Mouse (Mus musculus) megakaryocyte, embryonic 14.5 days (primary cell): Measurements from ENCODE around the gene Msmb. TPM values are rescaled to one million over a fixed set of nuclear protein-coding genes. Genes with fewer than 3 reads are reported as not detected.

Source experiments
- H3K27me3 ChIP-seq: replicated peaks from 2 replicates; pipeline ENCODE3; 2012; ENCODE audit warnings: inconsistent platforms
- H3K36me3 ChIP-seq: replicated peaks from 2 replicates; pipeline ENCODE3; 2012; ENCODE audit warnings: low read length, inconsistent platforms, mixed read lengths
- H3K4me1 ChIP-seq: 2 replicates; pipeline ENCODE4 v1.6.1; 2012; ENCODE audit warnings: inconsistent platforms
- H3K4me3 ChIP-seq: replicated peaks from 2 replicates; pipeline ENCODE3; 2012; ENCODE audit warnings: moderate library complexity, mild to moderate bottlenecking, inconsistent platforms
- H3K9me3 ChIP-seq: 2 replicates; pipeline ENCODE4 v1.6.1; 2012; ENCODE audit warnings: inconsistent platforms
- FLI1 ChIP-seq: IDR thresholded peaks from 2 replicates; pipeline ENCODE4 v1.6.1; 2012; ENCODE audit warnings: low read length, inconsistent platforms, mixed read lengths
- GATA1 ChIP-seq: IDR thresholded peaks from 3 replicates; pipeline ENCODE4 v1.6.1; 2012; ENCODE audit warnings: mixed read lengths, low read length, inconsistent platforms, borderline replicate concordance
- polyA plus RNA-seq: library from polyadenylated mRNA; stranded (reverse); fragments of >175 nt; gene quantifications from 2 replicates; pipeline ENCODE4 v1.2.3, GENCODE M21; 2012; ENCODE audit warnings: low replicate concordance; ENCODE audit not compliant: insufficient read depth

Gene Msmb
- polyA plus RNA-seq, 1 experiment: not detected

DNA sequence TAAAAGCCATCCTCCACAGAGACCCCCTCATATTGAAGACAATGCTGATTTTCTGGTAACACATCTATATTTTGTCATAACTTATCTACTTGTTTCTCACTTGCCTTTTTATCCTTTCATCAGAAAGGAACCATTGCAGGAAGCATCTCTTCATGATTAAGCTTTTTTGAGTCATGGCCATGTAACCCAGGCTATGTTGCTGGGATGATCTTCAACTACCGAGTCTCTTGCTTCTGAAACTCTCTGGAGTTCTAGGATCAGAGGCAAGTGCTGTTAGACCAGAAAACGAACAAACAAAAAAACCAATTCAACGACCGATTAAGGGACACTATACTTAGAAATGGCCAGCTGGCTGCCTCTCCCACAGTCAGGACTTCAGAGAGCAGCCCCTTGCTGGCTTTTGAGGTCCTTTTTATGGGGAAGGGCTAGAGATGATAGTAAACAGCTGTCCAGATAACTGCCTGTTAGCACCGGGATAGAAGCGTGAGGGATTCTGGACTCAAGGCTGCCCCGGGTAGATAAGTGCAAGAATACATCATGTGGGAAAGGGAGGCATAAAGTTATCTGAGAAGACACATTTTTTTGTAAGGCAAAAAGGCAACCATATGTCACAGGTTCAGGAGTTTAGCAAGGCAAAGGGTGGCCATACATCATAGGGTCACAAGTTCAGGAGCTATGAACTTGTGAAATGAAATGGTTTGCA is 4.1 kb downstream of the Msmb start:
- Histone ChIP-seq H3K4me3 (peak overlapping the region; percentile 80), H3K9me3 (peaks cover 18% of the 10 kb centered on the region), H3K36me3 (peaks cover 14% of the 10 kb centered on the region), H3K4me1 (peaks cover 59% of the 10 kb centered on the region), H3K27me3 (no peaks in the 10 kb centered on the region)
- no peak for TF ChIP-seq FLI1
- TF ChIP-seq GATA1: no peak; the same call in 2 of the 3 replicates

DNA sequence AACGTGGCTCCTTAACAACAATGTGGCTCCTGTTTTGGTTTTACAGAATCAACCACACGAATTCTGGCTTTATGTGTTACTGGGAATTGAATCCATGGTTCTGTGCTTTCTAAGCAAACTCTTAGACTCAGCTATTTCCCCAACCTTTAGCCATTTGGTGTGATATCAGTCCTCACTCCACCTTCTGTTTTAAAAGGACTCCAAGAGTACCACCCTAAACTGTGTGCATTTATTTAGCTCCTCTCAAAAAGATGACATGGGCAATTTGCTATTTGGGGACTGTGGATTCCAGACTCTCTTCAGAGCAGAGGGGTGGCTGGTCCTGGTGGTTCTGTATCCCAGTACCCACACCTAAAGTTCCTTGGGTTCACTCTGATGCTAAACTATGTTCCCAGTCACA is 4.8 kb downstream of the Msmb start:
- TF ChIP-seq GATA1: no peak
- TF ChIP-seq FLI1: no peak
- Histone ChIP-seq H3K36me3 (peaks cover 14% of the 10 kb centered on the region), H3K4me1 (peaks cover 58% of the 10 kb centered on the region), H3K4me3 (no peak overlapping the region), H3K27me3 (no peaks in the 10 kb centered on the region), H3K9me3 (peaks cover 18% of the 10 kb centered on the region)

DNA sequence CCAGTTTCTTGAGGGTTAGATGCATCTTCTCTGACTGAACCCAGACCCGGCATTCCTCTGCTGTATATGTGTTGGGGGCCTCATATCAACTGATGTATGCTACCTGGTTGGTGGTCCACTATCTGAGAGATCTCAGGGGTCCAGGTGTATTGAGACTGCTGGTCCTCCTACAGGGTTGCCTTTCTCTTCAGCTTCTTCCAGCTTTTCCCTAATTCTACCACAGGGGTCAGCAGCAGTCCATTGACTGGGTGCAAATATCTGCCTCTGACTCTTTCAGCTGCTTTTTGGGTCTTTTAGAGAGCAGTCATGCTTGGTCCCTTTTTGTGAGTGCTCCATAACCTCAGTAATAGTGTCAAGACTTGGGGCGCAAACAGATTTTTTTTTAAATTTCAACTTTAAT is 9.0 kb downstream of the Msmb start:
- peaks cover 30% of the 10 kb centered on the region for H3K4me1 ChIP-seq
- no peak for TF ChIP-seq FLI1
- no peak for TF ChIP-seq GATA1
- H3K9me3 ChIP-seq: peaks cover 18% of the 10 kb centered on the region

DNA sequence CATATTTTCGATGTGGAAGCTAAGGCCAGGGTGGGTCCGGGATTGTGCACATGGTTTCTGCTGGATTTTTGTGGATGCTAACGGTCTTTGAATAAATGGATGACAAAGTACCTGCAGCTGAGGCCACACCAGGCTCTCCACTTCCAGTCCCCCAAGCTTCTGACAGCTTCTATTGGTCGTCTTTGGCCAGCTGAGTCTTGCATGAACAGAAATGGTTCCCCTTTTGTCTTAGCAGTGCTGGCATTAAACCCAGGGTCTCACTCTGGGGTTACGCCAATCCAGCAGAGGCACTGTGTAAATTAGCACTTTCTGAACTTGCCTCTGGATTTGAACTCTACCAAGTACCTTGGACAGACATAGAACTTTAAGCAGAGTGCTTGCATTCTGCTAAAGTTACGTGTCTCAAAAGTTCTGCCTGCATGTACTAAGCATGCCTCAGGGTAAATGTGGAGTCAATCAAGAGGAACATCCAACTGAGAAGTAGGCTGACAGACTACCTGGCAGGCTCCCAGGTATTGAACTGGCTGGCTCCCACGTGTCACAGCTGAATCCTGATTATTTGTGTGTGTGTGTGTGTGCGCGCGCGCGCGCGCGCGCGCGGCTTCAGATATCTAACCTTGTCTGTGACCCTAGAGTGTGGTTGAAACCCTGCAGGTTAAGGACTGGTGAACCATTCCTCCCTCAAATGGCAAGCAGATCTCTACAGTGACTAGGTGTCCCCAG is 10.6 kb downstream of the Msmb start:
- H3K27me3 ChIP-seq: no peaks in the 10 kb centered on the region
- peaks cover 12% of the 10 kb centered on the region for H3K36me3 ChIP-seq
- TF ChIP-seq FLI1: no peak
- TF ChIP-seq GATA1: no peak
- H3K9me3 ChIP-seq: peaks cover 15% of the 10 kb centered on the region
- H3K4me3 ChIP-seq: no peak overlapping the region
- H3K4me1 ChIP-seq: peaks cover 25% of the 10 kb centered on the region

More for the DNA sequence above, 9.0 kb downstream of the Msmb start:
- Histone ChIP-seq H3K4me3 (no peak overlapping the region), H3K36me3 (peaks cover 14% of the 10 kb centered on the region), H3K27me3 (no peaks in the 10 kb centered on the region)

DNA sequence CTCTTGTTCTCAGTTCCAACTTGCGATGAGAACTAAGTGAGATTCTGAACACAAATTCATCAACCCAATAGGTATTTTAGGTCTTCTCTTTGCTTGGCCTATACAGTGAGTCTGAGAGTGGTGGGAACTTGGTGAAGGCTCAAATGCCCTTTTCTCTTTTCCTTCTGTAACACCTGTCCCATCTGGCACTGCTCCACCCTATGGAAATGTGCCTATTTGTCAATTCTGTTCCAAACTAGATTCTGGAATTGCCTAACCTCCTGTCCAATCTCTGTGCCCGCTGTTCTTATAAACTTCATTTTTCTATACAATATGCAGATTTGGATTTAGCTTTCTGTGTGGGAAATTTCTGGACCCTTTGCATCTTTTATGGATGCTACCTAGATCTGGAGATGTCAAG is 11.3 kb downstream of the Msmb start:
- TF ChIP-seq GATA1 (no peak), FLI1 (no peak)
- Histone ChIP-seq H3K36me3 (peaks cover 15% of the 10 kb centered on the region), H3K4me3 (no peak overlapping the region), H3K27me3 (no peaks in the 10 kb centered on the region), H3K9me3 (peaks cover 9% of the 10 kb centered on the region), H3K4me1 (peaks cover 30% of the 10 kb centered on the region)

DNA sequence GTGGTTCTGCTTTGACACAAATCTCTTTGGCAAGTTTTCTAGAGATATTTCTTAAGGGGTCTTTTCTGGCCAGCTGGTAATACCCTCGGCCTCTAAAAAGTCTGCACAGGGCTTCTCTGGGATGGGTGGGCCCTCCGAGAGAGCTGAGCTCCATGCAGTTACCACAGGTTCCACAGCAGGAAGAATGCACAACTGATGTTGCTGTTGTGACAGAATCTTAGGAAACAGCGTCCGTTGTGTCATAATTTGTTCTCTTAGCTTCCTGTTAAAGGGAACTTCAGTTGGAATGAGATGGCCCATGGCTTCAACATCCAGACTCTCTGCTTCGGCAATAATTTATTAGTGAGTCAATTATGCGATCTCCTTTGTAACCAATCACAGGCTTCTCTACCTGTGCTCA is 12.9 kb downstream of the Msmb start:
- no peak for TF ChIP-seq GATA1
- TF ChIP-seq FLI1: no peak

DNA sequence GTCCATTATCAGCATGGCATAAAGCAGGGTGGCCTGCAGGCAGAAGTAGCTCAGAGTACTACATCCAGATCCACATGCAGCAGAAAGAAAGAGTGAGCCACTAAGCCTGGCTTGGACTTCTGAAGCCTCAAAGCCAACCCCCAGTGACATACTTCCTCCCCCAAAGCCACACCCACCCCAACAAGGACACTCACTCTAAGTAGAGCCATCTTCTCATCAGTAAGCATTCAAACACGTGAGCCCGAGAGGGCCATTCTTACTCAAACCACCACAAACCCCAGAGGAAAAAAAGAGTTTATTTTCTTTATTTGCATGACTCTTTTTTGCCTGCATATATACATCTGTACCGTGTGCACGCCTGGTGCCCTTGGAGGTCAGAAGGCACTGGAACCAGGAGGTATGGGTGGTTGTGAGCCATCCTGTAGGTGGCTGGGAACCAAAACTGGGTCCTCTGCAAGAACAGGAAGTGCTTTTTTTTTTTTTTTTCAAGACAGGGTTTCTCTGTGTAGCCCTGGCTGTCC is 17.4 kb downstream of the Msmb start:
- H3K9me3 ChIP-seq: 0 out of 2 replicates have a peak, but pooled peaks cover 2% of the 10 kb centered on the region
- H3K4me3 ChIP-seq: peak overlapping the region; percentile 98
- peaks cover 24% of the 10 kb centered on the region for H3K36me3 ChIP-seq
- no peaks in the 10 kb centered on the region for H3K27me3 ChIP-seq
- peaks cover 66% of the 10 kb centered on the region for H3K4me1 ChIP-seq
- TF ChIP-seq FLI1 (no peak), GATA1 (no peak)

More for the DNA sequence above, 12.9 kb downstream of the Msmb start:
- no peak overlapping the region for H3K4me3 ChIP-seq
- 0 out of 2 replicates have a peak, but pooled peaks cover 2% of the 10 kb centered on the region for H3K9me3 ChIP-seq
- peaks cover 13% of the 10 kb centered on the region for H3K36me3 ChIP-seq
- peaks cover 40% of the 10 kb centered on the region for H3K4me1 ChIP-seq
- no peaks in the 10 kb centered on the region for H3K27me3 ChIP-seq

DNA sequence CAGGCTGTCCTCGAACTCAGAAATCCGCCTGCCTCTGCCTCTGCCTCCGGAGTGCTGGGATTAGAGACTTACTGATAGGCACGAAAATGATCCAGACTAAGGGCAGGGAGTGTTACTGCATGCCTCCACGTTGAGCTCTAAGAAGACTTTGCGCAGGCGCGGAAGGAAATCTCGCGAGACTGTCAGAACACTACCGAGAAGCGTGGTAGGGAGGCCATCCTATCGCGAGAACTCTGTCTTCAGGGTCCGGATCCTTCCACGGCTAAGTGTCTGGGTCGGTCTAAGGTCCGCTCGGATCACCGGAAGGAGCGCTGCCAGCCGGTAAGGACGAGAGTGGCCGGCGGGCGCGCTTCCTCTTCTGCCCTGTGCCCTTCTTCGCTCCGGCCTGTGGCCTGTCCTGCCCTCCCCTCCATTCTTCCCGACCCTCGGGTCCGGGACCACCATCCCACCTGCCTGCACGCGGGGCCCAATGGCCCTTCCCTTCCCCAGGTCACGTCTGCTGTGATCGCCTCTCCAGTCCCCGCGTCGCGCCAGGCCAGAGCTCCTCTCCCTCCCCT is 17.9 kb downstream of the Msmb start, which contains the start of gene Ncoa4:
Gene Ncoa4, plus strand, starts transcription at position 176 of the 557 bp plus-strand sequence.
- peaks cover 24% of the 10 kb centered on the region for H3K36me3 ChIP-seq
- peak within 1 kb of the TSS; percentile 98 for H3K4me3 ChIP-seq
- H3K4me1 ChIP-seq: peaks cover 69% of the 10 kb centered on the region
- no peaks in the 10 kb centered on the region for H3K27me3 ChIP-seq
- 0 out of 2 replicates have a peak, but pooled peaks cover 2% of the 10 kb centered on the region for H3K9me3 ChIP-seq
- TF ChIP-seq FLI1: 0 out of 2 replicates have a peak, but pooled peaks have one; percentile 34
- no peak for TF ChIP-seq GATA1

DNA sequence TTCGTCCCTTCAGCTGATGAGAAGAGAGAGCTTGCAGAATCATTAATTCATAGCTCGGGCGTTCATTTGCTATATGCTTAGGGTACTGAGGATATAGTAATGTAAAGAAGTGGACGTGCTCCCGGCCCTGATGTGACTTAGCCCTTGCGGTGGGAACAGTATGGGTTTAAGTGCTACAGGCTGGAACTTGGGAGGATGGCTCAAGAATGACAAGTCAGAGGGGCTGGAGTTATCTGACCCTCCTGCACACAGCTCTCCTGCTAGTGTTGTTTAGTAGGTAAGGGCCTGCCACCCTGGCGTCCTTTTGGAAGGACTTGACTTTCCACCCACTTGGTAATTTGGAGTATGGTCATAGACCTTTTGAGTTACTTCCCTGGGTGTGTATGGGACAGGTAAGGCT is 18.7 kb downstream of the Msmb start:
- H3K4me1 ChIP-seq: peaks cover 68% of the 10 kb centered on the region
- no peak for TF ChIP-seq GATA1
- TF ChIP-seq FLI1: no peak
- no peaks in the 10 kb centered on the region for H3K27me3 ChIP-seq
- H3K4me3 ChIP-seq: peak overlapping the region; percentile 98
- peaks cover 24% of the 10 kb centered on the region for H3K36me3 ChIP-seq
- 0 out of 2 replicates have a peak, but pooled peaks cover 2% of the 10 kb centered on the region for H3K9me3 ChIP-seq
